Mouse (Mus musculus): ENCODE measurements at regions not wholly inside any gene's neighbourhood (a gene's known extent, or its start where the extent isn't known, plus 50 kb on each side); places are given as distances from the start of the nearest gene placed in this dataset.

DNA sequence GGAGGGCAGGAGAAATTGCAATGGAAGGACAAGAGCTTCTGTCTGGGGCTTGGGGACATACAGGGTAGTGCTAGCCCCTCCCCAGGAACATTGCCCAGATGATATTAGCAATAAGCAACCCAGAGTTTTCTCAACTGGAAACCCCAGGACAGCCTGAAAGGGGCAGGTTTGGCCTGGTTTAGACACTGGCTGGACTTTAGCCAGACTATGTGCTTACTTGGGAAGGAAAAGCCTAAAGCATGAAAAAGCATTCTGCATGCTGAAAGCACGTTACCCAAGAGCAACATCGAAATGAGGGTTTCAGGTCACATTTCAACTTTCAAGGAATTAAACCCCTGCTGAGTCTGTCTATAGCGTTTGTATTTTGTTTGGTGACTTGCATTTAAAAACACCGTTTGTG, 128.1 kb upstream of the Gm26657 start:
- H3K27me3 ChIP-seq (ENCODE audit: control insufficient read depth, insufficient read depth, low read length), result no peaks in the 10 kb centered on the region
- no peak overlapping the region for H3K27ac ChIP-seq (replicated peaks; ENCODE audit: low read depth, low read length)
- ATAC-seq (ENCODE audit: low FRiP score, low read depth), result no peak
- no peak overlapping the region for H3K4me3 ChIP-seq (replicated peaks; ENCODE audit: low read length)
- no peaks in the 10 kb centered on the region for H3K9me3 ChIP-seq (ENCODE audit: control insufficient read depth, low read length)
- WGBS, result 31% methylated on average over 4 of the region's 4 CpGs
- no peak overlapping the region for H3K4me2 ChIP-seq (replicated peaks; ENCODE audit: low read depth, low read length, severe bottlenecking)
- H3K36me3 ChIP-seq (ENCODE audit: control insufficient read depth, insufficient read depth, low read length), result no peaks in the 10 kb centered on the region
- peaks cover 4% of the 10 kb centered on the region; the same call in 1 of the 2 replicates for H3K4me1 ChIP-seq (ENCODE audit: control insufficient read depth, insufficient read depth, low read length)
- TF ChIP-seq POLR2A (IDR thresholded peaks at IDR 0.05; ENCODE audit: borderline replicate concordance, extremely low read depth, insufficient read depth, insufficient read length), result no peak
- peak; percentile 58 for DNase-seq (ENCODE audit: low spot score)
- no peak overlapping the region for H3K9ac ChIP-seq (ENCODE audit: low read depth, low read length, severe bottlenecking)

DNA sequence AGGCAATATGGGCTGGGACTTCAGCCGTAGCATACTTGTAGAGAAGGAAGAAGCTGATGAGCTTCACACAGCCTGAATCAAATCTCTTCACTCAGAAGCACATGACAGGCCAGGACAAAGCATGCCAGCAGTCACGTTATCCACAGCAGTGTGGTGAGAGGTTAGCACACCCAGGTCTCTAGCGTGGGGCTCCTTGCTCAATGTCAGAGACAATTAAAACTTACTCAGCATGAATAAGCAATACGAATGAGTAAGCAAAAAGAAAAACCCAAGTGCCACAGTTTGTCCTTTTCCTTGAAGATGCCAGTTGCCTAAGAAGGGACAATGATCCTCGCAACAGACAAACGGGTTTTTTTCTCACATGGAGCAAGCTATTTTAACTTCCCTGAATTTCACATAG, 129.6 kb upstream of the Gm26657 start:
- WGBS, result 83% methylated on average over 6 of the region's 6 CpGs

DNA sequence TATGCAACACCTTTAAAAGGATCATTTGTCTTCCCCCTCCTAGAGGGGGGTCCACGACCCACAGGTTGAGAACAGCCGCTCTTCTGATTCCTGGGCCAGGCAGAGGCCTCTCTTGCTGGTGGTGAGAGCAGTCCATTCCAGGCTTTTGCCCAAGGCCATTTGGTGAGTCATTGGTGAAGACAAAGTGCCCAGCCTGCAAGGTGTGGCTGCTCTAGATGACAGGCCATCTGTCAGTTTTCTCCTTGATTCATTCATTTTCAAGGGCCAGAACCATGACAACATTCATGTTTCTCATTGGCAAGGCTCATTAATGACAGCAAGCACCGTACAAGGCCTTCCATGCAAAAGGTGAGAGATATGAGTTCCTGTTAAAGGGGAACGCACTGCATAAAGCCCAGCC, 131.2 kb upstream of the Gm26657 start:
- no peak for ATAC-seq (ENCODE audit: low FRiP score, low read depth)
- H3K9me3 ChIP-seq (ENCODE audit: control insufficient read depth, low read length), result no peaks in the 10 kb centered on the region
- no peak overlapping the region for H3K4me3 ChIP-seq (replicated peaks; ENCODE audit: low read length)
- H3K9ac ChIP-seq (ENCODE audit: low read depth, low read length, severe bottlenecking), result no peak overlapping the region
- no peak for DNase-seq (ENCODE audit: low spot score)
- H3K36me3 ChIP-seq (ENCODE audit: control insufficient read depth, insufficient read depth, low read length), result no peaks in the 10 kb centered on the region
- 61% methylated on average over 4 of the region's 4 CpGs for WGBS
- peaks cover 4% of the 10 kb centered on the region; the same call in 1 of the 2 replicates for H3K4me1 ChIP-seq (ENCODE audit: control insufficient read depth, insufficient read depth, low read length)
- H3K27ac ChIP-seq (replicated peaks; ENCODE audit: low read depth, low read length), result no peak overlapping the region
- no peak overlapping the region for H3K4me2 ChIP-seq (replicated peaks; ENCODE audit: low read depth, low read length, severe bottlenecking)
- H3K27me3 ChIP-seq (ENCODE audit: control insufficient read depth, insufficient read depth, low read length), result no peaks in the 10 kb centered on the region
- TF ChIP-seq POLR2A (IDR thresholded peaks at IDR 0.05; ENCODE audit: borderline replicate concordance, extremely low read depth, insufficient read depth, insufficient read length), result no peak

More for the DNA sequence above, 129.6 kb upstream of the Gm26657 start:
- DNase-seq (ENCODE audit: low spot score), result no peak
- no peak overlapping the region for H3K27ac ChIP-seq (replicated peaks; ENCODE audit: low read depth, low read length)
- H3K27me3 ChIP-seq (ENCODE audit: control insufficient read depth, insufficient read depth, low read length), result no peaks in the 10 kb centered on the region
- H3K4me2 ChIP-seq (replicated peaks; ENCODE audit: low read depth, low read length, severe bottlenecking), result no peak overlapping the region
- H3K9me3 ChIP-seq (ENCODE audit: control insufficient read depth, low read length), result no peaks in the 10 kb centered on the region
- TF ChIP-seq POLR2A (IDR thresholded peaks at IDR 0.05; ENCODE audit: borderline replicate concordance, extremely low read depth, insufficient read depth, insufficient read length), result no peak
- no peaks in the 10 kb centered on the region for H3K36me3 ChIP-seq (ENCODE audit: control insufficient read depth, insufficient read depth, low read length)
- no peak overlapping the region for H3K9ac ChIP-seq (ENCODE audit: low read depth, low read length, severe bottlenecking)
- ATAC-seq (ENCODE audit: low FRiP score, low read depth), result no peak
- H3K4me1 ChIP-seq (ENCODE audit: control insufficient read depth, insufficient read depth, low read length), result peaks cover 4% of the 10 kb centered on the region; the same call in 1 of the 2 replicates
- H3K4me3 ChIP-seq (replicated peaks; ENCODE audit: low read length), result no peak overlapping the region

DNA sequence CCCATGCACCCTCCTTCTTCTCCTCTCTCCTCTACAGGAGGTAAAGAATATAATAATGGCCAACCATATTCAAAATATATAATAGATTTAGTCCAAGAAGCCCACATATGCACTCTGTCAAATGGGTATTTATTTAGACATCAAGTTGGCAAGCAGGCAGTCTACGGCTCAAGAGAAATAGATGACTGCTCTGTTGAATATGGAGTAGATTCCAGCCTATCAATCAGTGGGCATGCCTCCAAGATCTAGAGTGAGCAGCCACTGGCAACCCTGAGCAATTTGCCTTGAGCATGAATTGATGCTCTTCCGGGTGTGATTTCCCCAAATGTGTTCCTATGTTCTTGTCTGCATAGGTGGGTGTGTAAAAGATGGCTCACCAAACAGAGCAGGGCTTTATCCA, 141.5 kb upstream of the Gm26657 start:
- DNase-seq (ENCODE audit: low spot score) (no peak), ATAC-seq (ENCODE audit: low FRiP score, low read depth) (no peak)
- H3K4me3 ChIP-seq (replicated peaks; ENCODE audit: low read length), result no peak overlapping the region
- no peaks in the 10 kb centered on the region for H3K9me3 ChIP-seq (ENCODE audit: control insufficient read depth, low read length)
- WGBS, result 84% methylated on average over 2 of the region's 2 CpGs
- no peak overlapping the region for H3K9ac ChIP-seq (ENCODE audit: low read depth, low read length, severe bottlenecking)
- TF ChIP-seq POLR2A (IDR thresholded peaks at IDR 0.05; ENCODE audit: borderline replicate concordance, extremely low read depth, insufficient read depth, insufficient read length), result no peak
- H3K36me3 ChIP-seq (ENCODE audit: control insufficient read depth, insufficient read depth, low read length), result no peaks in the 10 kb centered on the region
- no peak overlapping the region for H3K4me2 ChIP-seq (replicated peaks; ENCODE audit: low read depth, low read length, severe bottlenecking)
- H3K27me3 ChIP-seq (ENCODE audit: control insufficient read depth, insufficient read depth, low read length), result no peaks in the 10 kb centered on the region
- no peaks in the 10 kb centered on the region for H3K4me1 ChIP-seq (ENCODE audit: control insufficient read depth, insufficient read depth, low read length)
- no peak overlapping the region for H3K27ac ChIP-seq (replicated peaks; ENCODE audit: low read depth, low read length)

DNA sequence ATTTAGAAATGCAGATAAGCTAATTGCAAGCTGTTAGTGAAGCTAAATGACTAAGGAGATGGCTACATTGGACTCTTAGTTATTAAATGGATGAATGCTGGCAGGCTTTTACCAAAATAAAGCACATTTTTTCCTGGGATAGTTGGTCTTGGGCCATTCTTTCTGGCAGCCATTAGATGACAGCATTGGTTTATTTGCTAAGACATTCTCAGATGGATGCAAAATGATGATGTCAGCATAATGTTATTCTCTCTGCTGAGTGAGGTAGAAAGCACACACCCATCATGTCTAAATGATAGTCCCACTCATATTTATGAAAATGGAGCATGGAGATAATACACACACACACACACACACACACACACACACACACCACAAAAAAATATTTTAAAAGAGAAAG, 141.9 kb upstream of the Gm26657 start:
- Histone ChIP-seq H3K36me3 (ENCODE audit: control insufficient read depth, insufficient read depth, low read length) (no peaks in the 10 kb centered on the region), H3K4me3 (replicated peaks; ENCODE audit: low read length) (no peak overlapping the region), H3K9me3 (ENCODE audit: control insufficient read depth, low read length) (no peaks in the 10 kb centered on the region), H3K4me2 (replicated peaks; ENCODE audit: low read depth, low read length, severe bottlenecking) (no peak overlapping the region), H3K27me3 (ENCODE audit: control insufficient read depth, insufficient read depth, low read length) (no peaks in the 10 kb centered on the region), H3K27ac (replicated peaks; ENCODE audit: low read depth, low read length) (no peak overlapping the region), H3K4me1 (ENCODE audit: control insufficient read depth, insufficient read depth, low read length) (no peaks in the 10 kb centered on the region), H3K9ac (ENCODE audit: low read depth, low read length, severe bottlenecking) (no peak overlapping the region)
- DNase-seq (ENCODE audit: low spot score) (peak; percentile 44), ATAC-seq (ENCODE audit: low FRiP score, low read depth) (no peak)
- no peak for TF ChIP-seq POLR2A (IDR thresholded peaks at IDR 0.05; ENCODE audit: borderline replicate concordance, extremely low read depth, insufficient read depth, insufficient read length)

DNA sequence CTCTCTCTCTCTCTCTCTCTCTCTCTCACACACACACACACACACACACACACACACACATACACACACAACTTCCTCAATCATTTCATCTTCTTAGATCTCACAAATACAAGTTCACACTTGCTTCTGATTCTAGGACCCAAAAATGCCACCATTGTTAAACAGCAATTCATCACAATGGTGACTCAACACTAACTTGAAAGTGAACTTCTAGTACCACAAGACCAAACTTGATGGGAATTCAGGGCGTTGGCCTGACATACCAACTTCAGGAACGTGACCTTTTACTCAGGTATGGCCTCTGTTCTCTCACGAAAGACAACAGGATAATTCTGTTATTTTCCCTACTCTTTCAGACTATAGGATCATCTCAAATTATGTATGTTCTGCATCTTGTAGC, 157.5 kb upstream of the Gm26657 start:
- Histone ChIP-seq H3K4me1 (ENCODE audit: control insufficient read depth, insufficient read depth, low read length) (no peaks in the 10 kb centered on the region), H3K36me3 (ENCODE audit: control insufficient read depth, insufficient read depth, low read length) (no peaks in the 10 kb centered on the region), H3K27me3 (ENCODE audit: control insufficient read depth, insufficient read depth, low read length) (no peaks in the 10 kb centered on the region), H3K4me2 (replicated peaks; ENCODE audit: low read depth, low read length, severe bottlenecking) (no peak overlapping the region), H3K27ac (replicated peaks; ENCODE audit: low read depth, low read length) (no peak overlapping the region), H3K9ac (ENCODE audit: low read depth, low read length, severe bottlenecking) (no peak overlapping the region), H3K4me3 (replicated peaks; ENCODE audit: low read length) (no peak overlapping the region), H3K9me3 (ENCODE audit: control insufficient read depth, low read length) (no peaks in the 10 kb centered on the region)
- no peak for DNase-seq (ENCODE audit: low spot score)
- 73% methylated on average over 3 of the region's 3 CpGs for WGBS
- no peak for TF ChIP-seq POLR2A (IDR thresholded peaks at IDR 0.05; ENCODE audit: borderline replicate concordance, extremely low read depth, insufficient read depth, insufficient read length)
- no peak for ATAC-seq (ENCODE audit: low FRiP score, low read depth)

All from limb, embryonic 14.5 days (tissue).